Mouse (Mus musculus) hindbrain, postnatal 0 days (tissue): ENCODE data around the gene Nrxn1. TPM values are rescaled to one million over a fixed set of nuclear protein-coding genes. Genes with fewer than 3 reads are reported as not detected.
A peak's percentile ranks its signal among the peaks of the same experiment; 100 is the strongest.

Source experiments
- ATAC-seq: fragments of 200-750 bp; cut with Nextera tagmentation; 2 replicates; pipeline ENCODE4 v1.8.0; 2017; ENCODE audit warnings: mild to moderate bottlenecking, moderate TSS enrichment, moderate library complexity
- DNase-seq: peaks from one replicate; pipeline ENCODE4 v3.0.0-alpha.2; 2015; ENCODE audit warnings: low spot score
- H3K27ac ChIP-seq: fragments of 300-500 bp; sonication (generic); 2 replicates; pipeline ENCODE4 v1.5.1; 2014; ENCODE audit warnings: mild to moderate bottlenecking
- H3K27me3 ChIP-seq: fragments of 300-500 bp; sonication (generic); 2 replicates; pipeline ENCODE4 v1.6.1; 2014; ENCODE audit warnings: low read length, mixed read lengths; ENCODE audit not compliant: insufficient read depth
- H3K36me3 ChIP-seq: fragments of 300-500 bp; sonication (generic); 2 replicates; pipeline ENCODE4 v1.6.1; 2014; ENCODE audit warnings: low read length, mixed read lengths; ENCODE audit not compliant: insufficient read depth
- H3K4me1 ChIP-seq: fragments of 300-500 bp; sonication (generic); 2 replicates; pipeline ENCODE4 v1.6.1; 2014; ENCODE audit warnings: antibody characterized with exemption, low read length, mixed read lengths; ENCODE audit not compliant: insufficient read depth
- H3K4me2 ChIP-seq: fragments of 300-500 bp; sonication (generic); 2 replicates; pipeline ENCODE4 v1.6.1; 2014; ENCODE audit warnings: low read depth, mild to moderate bottlenecking, low read length, moderate library complexity, mixed read lengths
- H3K4me3 ChIP-seq: fragments of 300-500 bp; sonication (generic); 2 replicates; pipeline ENCODE4 v1.5.1; 2014; ENCODE audit warnings: low read length
- H3K9ac ChIP-seq: fragments of 300-500 bp; sonication (generic); replicated peaks from 2 replicates; pipeline ENCODE4 v1.6.1; 2014; ENCODE audit warnings: mild to moderate bottlenecking, low read length, moderate library complexity, mixed read lengths
- H3K9me3 ChIP-seq: fragments of 300-500 bp; sonication (generic); 2 replicates; pipeline ENCODE4 v1.6.1; 2016; ENCODE audit warnings: low read length, mixed read lengths
- CTCF ChIP-seq: IDR thresholded peaks from 2 replicates; pipeline ENCODE4 v1.5.1; 2016; ENCODE audit warnings: antibody characterized with exemption, control low read depth, low read depth
- WGBS: fragments of 180-500 bp; shearing (Covaris S2); extraction: QIAGEN DNeasy Blood & Tissue Kit; methylation state at CpG from one replicate; pipeline ENCODE4 v1.1.7; 2014; 5-methylcytosine and 5-hydroxymethylcytosine counted together
- polyA plus RNA-seq: library from polyadenylated mRNA; unstranded; fragments of >200 nt; fragmentation: Nextera tagmentation; extraction: Ambion mirVana; gene quantifications from 2 replicates; pipeline ENCODE4 v1.2.1, GENCODE M21; 2015
- total RNA-seq: library from RNA; depleted of rRNA; stranded (reverse); fragments of >200 nt; gene quantifications from 2 replicates; pipeline ENCODE4 v1.2.3, GENCODE M21; 2014

The Nrxn1 gene
- total and polyA plus RNA-seq, 2 experiments from 2014 or later, result 217 to 487 TPM

DNA sequence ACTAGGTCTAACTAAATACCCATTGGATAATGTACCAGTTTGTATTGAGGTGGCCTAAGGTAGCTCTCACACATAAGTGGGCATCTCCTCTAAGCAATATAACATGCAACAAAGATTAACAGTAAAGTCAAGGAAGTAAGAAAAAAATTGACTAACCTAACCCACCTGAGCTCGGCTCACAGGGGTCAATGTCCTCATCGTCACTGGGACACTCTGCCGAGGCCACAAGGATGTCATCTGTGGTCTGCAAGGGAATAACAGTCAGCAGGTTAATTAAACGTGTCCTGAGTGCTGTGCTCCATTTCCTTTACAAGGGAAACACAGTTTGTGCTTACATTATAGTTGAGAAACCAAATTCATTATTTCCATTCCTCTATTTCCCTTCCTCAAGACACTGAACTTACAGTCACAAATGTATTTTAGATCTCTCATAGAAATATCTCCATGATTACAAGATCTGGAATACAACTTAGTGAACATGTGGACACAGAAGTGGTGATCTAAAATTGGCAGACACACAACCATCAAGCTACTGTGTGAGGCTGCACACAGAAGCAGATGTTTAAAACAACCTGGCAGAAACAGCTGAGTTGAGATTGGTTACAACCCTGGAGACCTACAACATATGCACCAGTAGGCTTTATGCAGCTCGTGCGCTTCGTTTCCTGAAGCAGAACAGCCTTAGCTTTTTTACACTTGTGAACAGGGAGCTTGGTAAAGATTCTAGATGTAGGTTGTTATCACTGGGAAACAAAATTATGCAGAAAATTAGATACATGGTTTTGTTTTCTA is 1033.4 kb downstream of the Nrxn1 start:
- DNase-seq (peak; percentile 36), ATAC-seq (peak; percentile 60; the same call in 1 of the 2 replicates)
- Histone ChIP-seq H3K9me3 (no peaks in the 10 kb centered on the region), H3K27ac (peak overlapping the region; percentile 41; the same call in 1 of the 2 replicates), H3K27me3 (no peaks in the 10 kb centered on the region), H3K4me1 (peaks cover 3% of the 10 kb centered on the region; the same call in 1 of the 2 replicates), H3K9ac (no peak overlapping the region), H3K4me3 (no peak overlapping the region), H3K36me3 (no peaks in the 10 kb centered on the region), H3K4me2 (no peak overlapping the region)
- no peak for TF ChIP-seq CTCF
- 48% methylated on average over 7 of the region's 7 CpGs for WGBS

DNA sequence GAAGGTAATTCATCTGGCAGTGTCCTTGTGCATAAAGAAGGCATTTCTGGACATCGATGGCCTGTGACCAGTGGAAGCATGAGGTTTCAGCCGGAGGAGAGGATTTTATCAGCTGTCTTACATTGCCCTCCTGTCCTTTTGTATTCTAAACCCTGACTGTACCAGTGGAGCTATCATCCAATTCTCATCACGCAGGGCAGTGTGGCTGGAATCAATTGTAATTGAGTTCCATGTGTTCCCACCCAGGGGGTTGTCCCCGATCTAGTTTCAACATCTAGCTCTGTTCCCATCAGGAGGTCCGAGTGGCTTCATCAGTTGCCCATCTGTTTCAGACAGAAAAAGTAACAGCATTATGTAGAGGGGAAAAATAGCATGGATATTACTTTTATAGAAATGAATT is 1038.6 kb downstream of the Nrxn1 start:
- peak; percentile 68 for ATAC-seq
- 18% methylated on average over 5 of the region's 5 CpGs for WGBS
- Histone ChIP-seq H3K9ac (no peak overlapping the region), H3K4me3 (no peak overlapping the region), H3K4me1 (no peaks in the 10 kb centered on the region), H3K27me3 (no peaks in the 10 kb centered on the region), H3K27ac (peak overlapping the region; percentile 56; the same call in 1 of the 2 replicates), H3K9me3 (no peaks in the 10 kb centered on the region), H3K4me2 (no peak overlapping the region), H3K36me3 (no peaks in the 10 kb centered on the region)
- TF ChIP-seq CTCF, result no peak
- peak; percentile 78 for DNase-seq

DNA sequence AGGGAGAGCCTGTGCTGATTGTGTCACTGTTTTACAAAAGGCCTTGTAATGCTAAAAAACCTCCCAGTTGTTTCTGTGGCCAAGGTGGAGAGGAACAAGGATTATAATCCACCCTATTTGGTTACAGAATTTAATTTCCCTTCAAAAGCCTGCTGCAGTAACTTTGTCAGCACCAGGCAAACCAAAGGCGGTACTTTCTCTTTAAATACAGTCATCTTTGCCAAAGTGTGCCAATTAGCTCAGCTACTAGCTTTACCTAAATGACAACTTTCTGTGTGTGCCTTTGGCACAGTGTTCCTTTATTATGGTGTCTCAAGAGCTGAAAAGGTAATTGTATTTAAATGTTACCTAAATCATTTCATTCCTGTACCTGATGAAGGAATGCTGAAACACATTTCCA is 1053.6 kb downstream of the Nrxn1 start:
- Histone ChIP-seq H3K36me3 (no peaks in the 10 kb centered on the region), H3K27me3 (no peaks in the 10 kb centered on the region), H3K9me3 (no peaks in the 10 kb centered on the region), H3K4me3 (no peak overlapping the region), H3K4me2 (no peak overlapping the region), H3K9ac (no peak overlapping the region), H3K4me1 (no peaks in the 10 kb centered on the region), H3K27ac (no peak overlapping the region)
- ATAC-seq (no peak), DNase-seq (no peak)
- no peak for TF ChIP-seq CTCF
- 55% methylated on average over 1 of the region's 1 CpGs for WGBS

DNA sequence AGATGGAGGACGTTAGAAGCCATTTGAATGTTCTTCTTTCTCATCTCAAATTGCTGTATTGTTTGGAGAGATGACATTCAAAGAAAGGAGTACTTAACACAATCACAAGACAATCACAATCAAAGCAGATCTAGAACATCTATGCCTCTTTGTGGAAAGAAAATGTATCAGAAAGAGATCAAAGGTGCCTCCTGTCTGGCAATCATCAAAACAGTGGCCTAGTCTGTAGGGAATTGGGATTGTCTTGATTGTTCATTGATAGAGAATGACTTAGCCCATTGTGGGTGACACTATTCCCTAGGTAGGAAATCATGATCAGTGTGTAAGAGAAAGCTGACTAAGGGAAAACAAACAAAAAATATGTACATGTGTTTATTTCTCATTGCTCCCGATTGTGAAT is 1060.5 kb downstream of the Nrxn1 start:
- no peak for TF ChIP-seq CTCF
- WGBS, result 67% methylated on average over 2 of the region's 2 CpGs
- no peak for ATAC-seq

DNA sequence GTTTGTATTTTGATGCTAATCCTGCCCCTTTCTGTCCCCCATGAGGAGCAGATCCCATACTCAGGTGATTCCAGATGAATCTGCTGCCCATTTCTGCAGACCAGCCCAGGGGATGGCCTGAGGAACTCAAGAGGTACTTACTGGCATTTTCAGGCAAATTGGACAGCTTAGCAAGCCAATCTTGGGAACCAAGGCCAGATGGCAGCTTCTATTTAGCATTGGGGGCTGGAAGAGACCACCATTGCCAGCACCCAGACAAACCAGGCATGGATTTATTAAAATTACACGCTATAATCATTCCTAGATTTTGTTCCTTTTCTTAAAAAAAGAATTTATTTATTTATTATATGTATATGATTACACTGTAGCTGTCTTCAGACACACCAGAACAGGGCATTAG is 1076.2 kb downstream of the Nrxn1 start:
- TF ChIP-seq CTCF, result no peak
- 72% methylated on average over 1 of the region's 1 CpGs for WGBS
- Histone ChIP-seq H3K4me2 (no peak overlapping the region), H3K9ac (no peak overlapping the region), H3K27ac (no peak overlapping the region), H3K4me3 (no peak overlapping the region), H3K9me3 (no peaks in the 10 kb centered on the region; the same call in 1 of the 2 replicates), H3K4me1 (no peaks in the 10 kb centered on the region), H3K36me3 (no peaks in the 10 kb centered on the region), H3K27me3 (no peaks in the 10 kb centered on the region)
- no peak for ATAC-seq
- DNase-seq, result no peak

More for the DNA sequence above, 1060.5 kb downstream of the Nrxn1 start:
- Histone ChIP-seq H3K27ac (no peak overlapping the region), H3K4me3 (no peak overlapping the region), H3K27me3 (no peaks in the 10 kb centered on the region), H3K4me1 (no peaks in the 10 kb centered on the region), H3K9ac (no peak overlapping the region), H3K9me3 (no peaks in the 10 kb centered on the region), H3K4me2 (no peak overlapping the region), H3K36me3 (no peaks in the 10 kb centered on the region)
- no peak for DNase-seq

DNA sequence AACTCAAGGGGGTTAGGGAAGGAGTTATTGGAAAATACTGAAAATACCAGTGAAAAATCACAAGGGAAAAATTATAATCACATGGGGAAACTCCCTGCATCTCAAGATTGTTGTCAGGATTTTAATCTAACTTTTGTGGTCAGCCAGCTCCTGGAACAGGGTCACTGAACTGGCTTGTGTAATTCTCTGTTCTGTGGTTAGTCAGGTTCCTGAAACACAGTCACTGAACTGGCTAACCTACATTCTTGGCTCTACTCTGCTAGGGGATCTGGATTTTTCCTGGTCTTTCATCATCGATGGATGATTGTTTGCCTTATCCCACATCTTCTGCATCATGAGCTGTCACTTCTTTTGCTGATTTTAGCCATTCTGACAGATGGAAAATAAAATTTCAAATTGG is 1081.1 kb downstream of the Nrxn1 start:
- H3K9me3 ChIP-seq, result no peaks in the 10 kb centered on the region; the same call in 1 of the 2 replicates
- ATAC-seq (no peak), DNase-seq (no peak)
- no peak for TF ChIP-seq CTCF
- no peak overlapping the region for H3K4me3 ChIP-seq
- no peaks in the 10 kb centered on the region for H3K4me1 ChIP-seq
- 89% methylated on average over 1 of the region's 1 CpGs for WGBS
- H3K27ac ChIP-seq, result no peak overlapping the region
- no peak overlapping the region for H3K9ac ChIP-seq
- H3K4me2 ChIP-seq, result no peak overlapping the region
- no peaks in the 10 kb centered on the region for H3K27me3 ChIP-seq
- H3K36me3 ChIP-seq, result no peaks in the 10 kb centered on the region

DNA sequence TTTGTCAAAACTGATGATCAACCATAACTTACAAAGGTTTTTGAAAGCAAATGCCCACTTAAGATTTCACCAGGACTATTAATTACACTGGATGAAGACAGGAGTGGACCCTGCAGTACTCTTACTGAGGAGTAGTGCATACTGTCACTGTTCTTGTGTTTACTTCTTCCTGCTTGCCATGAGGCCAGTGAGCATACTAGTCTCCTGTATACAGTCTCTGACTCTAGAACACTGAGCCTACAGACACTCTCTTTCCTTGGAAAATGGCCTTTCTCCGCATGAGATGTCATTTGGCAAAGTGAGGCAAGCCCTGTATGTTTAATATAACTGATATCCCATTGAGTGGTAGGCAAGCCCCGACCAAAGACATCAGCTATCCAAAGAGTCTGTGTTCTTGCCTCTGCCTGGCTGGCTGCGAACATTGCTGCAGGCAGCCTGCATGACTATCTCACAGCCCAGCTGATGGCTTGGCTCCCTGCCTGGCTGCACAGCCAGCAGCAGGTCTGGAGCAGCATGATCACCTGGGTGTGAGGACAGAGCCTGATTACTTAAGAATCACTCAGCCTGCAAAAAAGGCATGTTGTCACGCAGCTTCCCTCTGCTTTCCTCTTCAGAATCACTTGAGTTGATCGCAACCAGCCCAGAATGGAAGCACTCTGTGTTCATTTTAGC is 1085.3 kb downstream of the Nrxn1 start:
- DNase-seq (peak; percentile 75), ATAC-seq (peak; percentile 80; the same call in 1 of the 2 replicates)
- Histone ChIP-seq H3K36me3 (no peaks in the 10 kb centered on the region), H3K4me1 (no peaks in the 10 kb centered on the region), H3K27me3 (no peaks in the 10 kb centered on the region), H3K4me2 (0 out of 2 replicates have a peak overlapping the region, but pooled peaks have one; percentile 5), H3K9ac (no peak overlapping the region), H3K27ac (no peak overlapping the region), H3K4me3 (no peak overlapping the region), H3K9me3 (no peaks in the 10 kb centered on the region)
- TF ChIP-seq CTCF, result no peak
- WGBS, result 34% methylated on average over 5 of the region's 5 CpGs
